Mouse (Mus musculus) layer of hippocampus, adult 18-20 months (tissue): ENCODE data around the gene Aldh4a1. TPM values are rescaled to one million over a fixed set of nuclear protein-coding genes. Genes with fewer than 3 reads are reported as not detected.

ENCODE experiments used
- DNase-seq, 2 experiments: peaks; one replicate each; pipeline ENCODE4 v3.0.0; 2022; ENCODE audit warnings: low spot score in 2 of 2
- total RNA-seq, 2 experiments: library from RNA; stranded (reverse); gene quantifications; 2 replicates each; pipeline ENCODE4 v1.2.3; 2021

Aldh4a1 gene
- total RNA-seq, 2 experiments from 2014 or later: 19.6 to 21.4 TPM

GRCm38 (mm10) chr4:139619765-139620164 lies 2.9 kb upstream of the Aldh4a1 start:
- DNase-seq: no peak

- DNase-seq: no peak
Observed at GRCm38 (mm10) chr4:139623434-139624115, 909 bp downstream of the Aldh4a1 start.

- DNase-seq: no peak
Observed at GRCm38 (mm10) chr4:139624116-139624489, 1.4 kb downstream of the Aldh4a1 start.

- peak; percentile 31 to 61 for DNase-seq
Observed at GRCm38 (mm10) chr4:139624706-139625105, 2.0 kb downstream of the Aldh4a1 start.

GRCm38 (mm10) chr4:139627361-139627760 lies 4.7 kb downstream of the Aldh4a1 start:
- DNase-seq: no peak

- no peak for DNase-seq
Observed at GRCm38 (mm10) chr4:139630171-139630570, 7.5 kb downstream of the Aldh4a1 start.

GRCm38 (mm10) chr4:139631141-139631540 lies 8.5 kb downstream of the Aldh4a1 start:
- DNase-seq: no peak

GRCm38 (mm10) chr4:139631569-139632253 lies 9.0 kb downstream of the Aldh4a1 start:
- DNase-seq: no peak

GRCm38 (mm10) chr4:139632254-139632580 lies 9.6 kb downstream of the Aldh4a1 start:
- no peak for DNase-seq

- DNase-seq: peak; percentile 44 to 76
Observed at GRCm38 (mm10) chr4:139636373-139636772, 13.7 kb downstream of the Aldh4a1 start.

- DNase-seq: no peak
Observed at GRCm38 (mm10) chr4:139637847-139638246, 15.2 kb downstream of the Aldh4a1 start.

- no peak for DNase-seq
Observed at GRCm38 (mm10) chr4:139638356-139638755, 15.7 kb downstream of the Aldh4a1 start.

- no peak for DNase-seq
Observed at GRCm38 (mm10) chr4:139639801-139640200, 17.1 kb downstream of the Aldh4a1 start.

- DNase-seq: no peak
Observed at GRCm38 (mm10) chr4:139640333-139640732, 17.7 kb downstream of the Aldh4a1 start.

GRCm38 (mm10) chr4:139640775-139641174 lies 18.1 kb downstream of the Aldh4a1 start:
- DNase-seq: no peak

- DNase-seq: no peak
Observed at GRCm38 (mm10) chr4:139641829-139642425, 19.3 kb downstream of the Aldh4a1 start.

- peak; percentile 72 to 89 for DNase-seq
Observed at GRCm38 (mm10) chr4:139643972-139644371, 21.3 kb downstream of the Aldh4a1 start.

GRCm38 (mm10) chr4:139646916-139647315 lies 24.2 kb downstream of the Aldh4a1 start:
- DNase-seq: no peak

- DNase-seq: no peak
Observed at GRCm38 (mm10) chr4:139650086-139650743, 27.5 kb downstream of the Aldh4a1 start.

- no peak for DNase-seq
Observed at GRCm38 (mm10) chr4:139650907-139651306, 28.2 kb downstream of the Aldh4a1 start.

GRCm38 (mm10) chr4:139653238-139653637 lies 30.6 kb downstream of the Aldh4a1 start, which contains the start of gene Tas1r2:
Gene Tas1r2, plus strand, starts transcription at chr4:139653538.
- no peak for DNase-seq

GRCm38 (mm10) chr4:139661897-139662296 lies 39.2 kb downstream of the Aldh4a1 start:
- DNase-seq: no peak
